Mouse (Mus musculus) intestine, embryonic 15.5 days (tissue): ENCODE data around the gene Pde7b. TPM values are rescaled to one million over a fixed set of nuclear protein-coding genes. Genes with fewer than 3 reads are reported as not detected.

ENCODE experiments used
- ATAC-seq: fragments of 200-750 bp; cut with Nextera tagmentation; 2 replicates; pipeline ENCODE4 v1.8.0; 2017; ENCODE audit warnings: moderate TSS enrichment, moderate library complexity
- H3K27ac ChIP-seq: fragments of 300-500 bp; sonication (generic); 2 replicates; pipeline ENCODE4 v1.5.1; 2015; ENCODE audit warnings: mild to moderate bottlenecking, inconsistent platforms
- H3K27me3 ChIP-seq: fragments of 300-500 bp; sonication (generic); replicated peaks from 2 replicates; pipeline ENCODE4 v1.6.1; 2015; ENCODE audit warnings: inconsistent platforms
- H3K36me3 ChIP-seq: fragments of 300-500 bp; sonication (generic); 2 replicates; pipeline ENCODE4 v1.6.1; 2015; ENCODE audit warnings: inconsistent platforms
- H3K4me1 ChIP-seq: fragments of 300-500 bp; sonication (generic); replicated peaks from 2 replicates; pipeline ENCODE4 v1.6.1; 2015; ENCODE audit warnings: inconsistent platforms
- H3K4me2 ChIP-seq: fragments of 300-500 bp; sonication (generic); replicated peaks from 2 replicates; pipeline ENCODE4 v1.6.1; 2015; ENCODE audit warnings: mild to moderate bottlenecking, inconsistent platforms
- H3K4me3 ChIP-seq: fragments of 300-500 bp; sonication (generic); replicated peaks from 2 replicates; pipeline ENCODE4 v1.5.1; 2015; ENCODE audit warnings: inconsistent platforms
- H3K9ac ChIP-seq: fragments of 300-500 bp; sonication (generic); 2 replicates; pipeline ENCODE4 v1.6.1; 2015; ENCODE audit warnings: inconsistent platforms
- H3K9me3 ChIP-seq: fragments of 300-500 bp; sonication (generic); 2 replicates; pipeline ENCODE4 v1.6.1; 2016; ENCODE audit warnings: inconsistent platforms
- WGBS: fragments of 180-500 bp; shearing (Covaris S2); methylation state at CpG from one replicate; pipeline ENCODE4 v1.1.7; 2015; 5-methylcytosine and 5-hydroxymethylcytosine counted together
- polyA plus RNA-seq: library from polyadenylated mRNA; unstranded; fragments of >200 nt; fragmentation: Nextera tagmentation; extraction: Ambion mirVana; gene quantifications from 2 replicates; pipeline ENCODE4 v1.2.1, GENCODE M21; 2015

Gene Pde7b
- polyA plus RNA-seq, 1 experiment from 2014 or later = 3.2 TPM

GRCm38 (mm10) chr10:20662951-20663350, 61.9 kb downstream of the Pde7b start:
- H3K4me2 ChIP-seq = no peak overlapping the region
- ATAC-seq = no peak
- no peak overlapping the region for H3K4me3 ChIP-seq
- H3K36me3 ChIP-seq = no peaks in the 10 kb centered on the region
- H3K4me1 ChIP-seq = peaks cover 4% of the 10 kb centered on the region
- no peaks in the 10 kb centered on the region for H3K9me3 ChIP-seq
- H3K27ac ChIP-seq = no peak overlapping the region
- 78% methylated on average over 7 of the region's 7 CpGs for WGBS
- no peaks in the 10 kb centered on the region for H3K27me3 ChIP-seq
- no peak overlapping the region for H3K9ac ChIP-seq

GRCm38 (mm10) chr10:20661684-20662083, 63.2 kb downstream of the Pde7b start:
- Histone ChIP-seq H3K4me1 (peaks cover 9% of the 10 kb centered on the region), H3K4me2 (no peak overlapping the region), H3K9ac (no peak overlapping the region), H3K27ac (no peak overlapping the region), H3K27me3 (no peaks in the 10 kb centered on the region), H3K4me3 (no peak overlapping the region), H3K9me3 (no peaks in the 10 kb centered on the region), H3K36me3 (no peaks in the 10 kb centered on the region)
- no peak for ATAC-seq
- WGBS = 83% methylated on average over 5 of the region's 5 CpGs

- H3K9ac ChIP-seq = no peak overlapping the region
- no peaks in the 10 kb centered on the region for H3K27me3 ChIP-seq
- peaks cover 6% of the 10 kb centered on the region for H3K4me1 ChIP-seq
- WGBS = 75% methylated on average over 4 of the region's 4 CpGs
- no peak overlapping the region for H3K4me2 ChIP-seq
- H3K4me3 ChIP-seq = no peak overlapping the region
- H3K27ac ChIP-seq = no peak overlapping the region
- no peak for ATAC-seq
- H3K36me3 ChIP-seq = no peaks in the 10 kb centered on the region
- no peaks in the 10 kb centered on the region for H3K9me3 ChIP-seq
These were observed 65.2 kb downstream of the Pde7b start for GRCm38 (mm10) chr10:20659718-20660117.

GRCm38 (mm10) chr10:20659268-20659667, 65.6 kb downstream of the Pde7b start:
- Histone ChIP-seq H3K27ac (no peak overlapping the region), H3K27me3 (no peaks in the 10 kb centered on the region), H3K36me3 (no peaks in the 10 kb centered on the region), H3K9me3 (no peaks in the 10 kb centered on the region), H3K4me2 (no peak overlapping the region), H3K4me3 (no peak overlapping the region), H3K4me1 (peaks cover 6% of the 10 kb centered on the region), H3K9ac (no peak overlapping the region)
- no peak for ATAC-seq
- WGBS = 81% methylated on average over 7 of the region's 7 CpGs

- no peaks in the 10 kb centered on the region for H3K9me3 ChIP-seq
- peaks cover 6% of the 10 kb centered on the region for H3K4me1 ChIP-seq
- no peak for ATAC-seq
- WGBS = 78% methylated on average over 7 of the region's 7 CpGs
- no peak overlapping the region for H3K4me2 ChIP-seq
- H3K36me3 ChIP-seq = no peaks in the 10 kb centered on the region
- H3K9ac ChIP-seq = no peak overlapping the region
- no peak overlapping the region for H3K4me3 ChIP-seq
- no peaks in the 10 kb centered on the region for H3K27me3 ChIP-seq
- H3K27ac ChIP-seq = no peak overlapping the region
These were observed 66.2 kb downstream of the Pde7b start for GRCm38 (mm10) chr10:20658716-20659115.

- Histone ChIP-seq H3K4me3 (no peak overlapping the region), H3K27ac (no peak overlapping the region), H3K4me1 (peaks cover 6% of the 10 kb centered on the region), H3K36me3 (no peaks in the 10 kb centered on the region), H3K4me2 (peak overlapping the region; percentile 22; the same call in 1 of the 2 replicates), H3K9ac (no peak overlapping the region; the same call in 1 of the 2 replicates), H3K9me3 (no peaks in the 10 kb centered on the region), H3K27me3 (no peaks in the 10 kb centered on the region)
- WGBS = 43% methylated on average over 12 of the region's 12 CpGs
- no peak for ATAC-seq
These were observed 67.4 kb downstream of the Pde7b start for GRCm38 (mm10) chr10:20657316-20658081.

GRCm38 (mm10) chr10:20654590-20654989, 70.3 kb downstream of the Pde7b start:
- Histone ChIP-seq H3K36me3 (no peaks in the 10 kb centered on the region), H3K9me3 (no peaks in the 10 kb centered on the region), H3K4me1 (peaks cover 6% of the 10 kb centered on the region), H3K4me3 (no peak overlapping the region), H3K27me3 (no peaks in the 10 kb centered on the region), H3K4me2 (no peak overlapping the region), H3K27ac (no peak overlapping the region), H3K9ac (no peak overlapping the region)
- WGBS = 51% methylated on average over 6 of the region's 6 CpGs
- peak; percentile 82 for ATAC-seq

GRCm38 (mm10) chr10:20654187-20654586, 70.7 kb downstream of the Pde7b start:
- ATAC-seq = peak; percentile 51; the same call in 1 of the 2 replicates
- Histone ChIP-seq H3K27ac (no peak overlapping the region), H3K27me3 (no peaks in the 10 kb centered on the region), H3K4me2 (no peak overlapping the region), H3K36me3 (no peaks in the 10 kb centered on the region), H3K4me1 (peaks cover 6% of the 10 kb centered on the region), H3K9me3 (no peaks in the 10 kb centered on the region), H3K9ac (no peak overlapping the region), H3K4me3 (no peak overlapping the region)
- WGBS = 50% methylated on average over 6 of the region's 6 CpGs

- no peaks in the 10 kb centered on the region for H3K27me3 ChIP-seq
- WGBS = 88% methylated on average over 3 of the region's 3 CpGs
- peaks cover 6% of the 10 kb centered on the region for H3K4me1 ChIP-seq
- H3K9ac ChIP-seq = no peak overlapping the region
- H3K36me3 ChIP-seq = no peaks in the 10 kb centered on the region
- no peak overlapping the region for H3K4me2 ChIP-seq
- no peaks in the 10 kb centered on the region for H3K9me3 ChIP-seq
- no peak for ATAC-seq
- H3K4me3 ChIP-seq = no peak overlapping the region
- no peak overlapping the region for H3K27ac ChIP-seq
These were observed 71.6 kb downstream of the Pde7b start for GRCm38 (mm10) chr10:20653299-20653698.

- Histone ChIP-seq H3K9me3 (no peaks in the 10 kb centered on the region), H3K9ac (no peak overlapping the region), H3K4me1 (no peaks in the 10 kb centered on the region), H3K27ac (no peak overlapping the region), H3K4me2 (no peak overlapping the region), H3K4me3 (no peak overlapping the region), H3K36me3 (no peaks in the 10 kb centered on the region), H3K27me3 (no peaks in the 10 kb centered on the region)
- 78% methylated on average over 8 of the region's 8 CpGs for WGBS
- ATAC-seq = no peak
These were observed 88.5 kb downstream of the Pde7b start for GRCm38 (mm10) chr10:20636381-20636780.

- Histone ChIP-seq H3K9me3 (no peaks in the 10 kb centered on the region), H3K4me3 (no peak overlapping the region), H3K4me1 (no peaks in the 10 kb centered on the region; the same call in 1 of the 2 replicates), H3K27me3 (no peaks in the 10 kb centered on the region), H3K27ac (no peak overlapping the region), H3K9ac (no peak overlapping the region), H3K36me3 (no peaks in the 10 kb centered on the region), H3K4me2 (no peak overlapping the region)
- WGBS = 93% methylated on average over 1 of the region's 1 CpGs
- ATAC-seq = no peak
These were observed 91.8 kb downstream of the Pde7b start for GRCm38 (mm10) chr10:20633085-20633415.

- Histone ChIP-seq H3K4me2 (no peak overlapping the region), H3K36me3 (no peaks in the 10 kb centered on the region), H3K27ac (no peak overlapping the region), H3K4me1 (no peaks in the 10 kb centered on the region; the same call in 1 of the 2 replicates), H3K9ac (no peak overlapping the region), H3K9me3 (no peaks in the 10 kb centered on the region), H3K4me3 (no peak overlapping the region), H3K27me3 (no peaks in the 10 kb centered on the region)
- 79% methylated on average over 14 of the region's 14 CpGs for WGBS
- no peak for ATAC-seq
These were observed 92.4 kb downstream of the Pde7b start for GRCm38 (mm10) chr10:20632256-20633084.
